Mouse (Mus musculus): ENCODE measurements around the gene Tpst1. TPM values are rescaled to one million over a fixed set of nuclear protein-coding genes. Genes with fewer than 3 reads are reported as not detected.

The Tpst1 gene
- total RNA-seq, 2 experiments from 2014 or later = 34.3 to 34.6 TPM

GRCm38 (mm10) chr5:130088008-130088407 lies 14.9 kb downstream of the Tpst1 start:
- peak in 1 of 2 experiments; percentile 37 for DNase-seq (ENCODE audit: low spot score in 2 of 2)

DNA sequence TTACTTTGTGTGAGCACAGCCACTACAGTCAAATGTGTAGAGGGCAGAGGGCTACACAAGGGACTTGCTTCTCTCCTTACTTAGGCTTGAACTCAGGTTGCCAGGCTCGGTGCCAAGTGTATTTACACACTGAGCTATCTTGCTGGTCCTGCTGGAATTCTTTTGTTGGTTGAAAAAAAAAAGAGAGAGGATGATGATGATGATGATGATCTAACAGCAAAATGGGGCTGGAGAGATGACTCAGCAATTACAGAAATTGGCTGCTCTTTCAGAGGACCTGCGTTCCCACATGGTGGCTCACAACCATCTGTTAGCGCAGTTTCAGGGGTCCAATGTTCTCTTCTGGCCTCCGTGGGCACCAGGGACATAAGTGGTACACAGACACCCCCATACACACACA lies 15.5 kb downstream of the Tpst1 start:
- DNase-seq (ENCODE audit: low spot score in 2 of 2) = no peak

GRCm38 (mm10) chr5:130089177-130089576 lies 16.1 kb downstream of the Tpst1 start:
- DNase-seq (ENCODE audit: low spot score in 2 of 2) = peak in 1 of 2 experiments; percentile 18

GRCm38 (mm10) chr5:130089626-130090393 lies 16.7 kb downstream of the Tpst1 start:
- DNase-seq (ENCODE audit: low spot score in 2 of 2) = peak; percentile 39 to 62

GRCm38 (mm10) chr5:130096754-130097153 lies 23.6 kb downstream of the Tpst1 start:
- DNase-seq (ENCODE audit: low spot score in 2 of 2) = no peak

DNA sequence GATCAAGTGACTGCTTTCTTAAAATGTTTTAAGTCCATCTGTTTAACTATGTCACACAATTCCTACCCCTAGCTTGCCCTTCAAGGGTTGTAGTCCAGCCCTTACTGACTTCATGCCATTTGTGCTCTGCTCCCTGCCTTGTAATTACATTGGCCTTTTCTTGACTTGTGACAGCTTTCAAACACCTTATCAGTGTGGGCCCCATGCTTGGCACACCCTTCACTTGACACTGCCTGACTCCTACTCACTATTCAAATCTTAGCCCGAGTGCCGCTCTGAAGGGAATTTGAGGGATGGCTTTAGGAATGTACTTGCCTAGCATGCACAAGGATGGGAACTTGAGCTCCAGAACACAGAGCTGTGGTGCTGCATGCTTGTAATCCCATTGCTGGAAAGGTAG lies 24.7 kb downstream of the Tpst1 start:
- no peak for DNase-seq (ENCODE audit: low spot score in 2 of 2)

- DNase-seq (ENCODE audit: low spot score in 2 of 2) = no peak
Measured at GRCm38 (mm10) chr5:130101724-130102123, 28.6 kb downstream of the Tpst1 start.

DNA sequence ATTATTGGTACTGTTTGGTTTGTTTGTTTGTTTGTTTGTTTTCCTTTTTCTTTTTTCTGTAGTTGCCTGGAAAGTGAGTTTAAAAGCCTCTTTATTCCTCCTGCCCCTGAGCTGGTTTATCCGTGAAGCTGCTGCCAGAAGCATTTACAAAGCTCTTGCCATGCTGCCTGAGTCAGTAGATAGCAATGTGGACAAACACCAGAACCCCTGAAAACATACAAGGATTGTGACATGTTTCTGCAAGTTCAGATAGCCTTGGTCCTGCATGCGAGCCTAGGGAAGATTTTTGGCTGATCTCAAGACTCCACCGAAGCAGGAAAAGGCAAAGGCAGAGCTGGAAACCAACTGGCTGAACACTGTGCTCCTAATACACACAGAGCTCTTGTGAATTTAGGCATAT lies 36.2 kb downstream of the Tpst1 start:
- DNase-seq (ENCODE audit: low spot score in 2 of 2) = no peak

GRCm38 (mm10) chr5:130110632-130111464 lies 37.7 kb downstream of the Tpst1 start:
- DNase-seq (ENCODE audit: low spot score in 2 of 2) = no peak

DNA sequence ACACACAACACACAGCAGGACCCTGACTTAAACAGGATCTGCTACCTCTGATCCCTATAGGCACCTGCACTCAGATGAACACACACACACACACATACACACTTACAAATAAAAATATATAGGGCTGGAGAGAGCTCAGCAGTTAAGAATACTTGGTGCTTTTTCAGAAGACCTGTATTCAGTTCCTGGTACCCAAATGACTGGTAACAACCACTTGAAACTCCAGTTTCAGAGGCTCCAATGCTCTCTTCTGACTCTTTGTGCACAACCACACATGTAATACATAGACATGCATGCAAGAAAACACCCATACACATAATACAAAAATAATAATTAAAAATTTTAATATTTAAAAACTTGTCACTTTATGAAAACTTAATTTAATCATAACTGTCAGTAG lies 39.5 kb downstream of the Tpst1 start:
- DNase-seq (ENCODE audit: low spot score in 2 of 2) = no peak

- DNase-seq (ENCODE audit: low spot score in 2 of 2) = no peak
Measured at GRCm38 (mm10) chr5:130116116-130116515, 43.0 kb downstream of the Tpst1 start.

GRCm38 (mm10) chr5:130116857-130117256 lies 43.7 kb downstream of the Tpst1 start:
- DNase-seq (ENCODE audit: low spot score in 2 of 2) = peak in 1 of 2 experiments; percentile 15

DNA sequence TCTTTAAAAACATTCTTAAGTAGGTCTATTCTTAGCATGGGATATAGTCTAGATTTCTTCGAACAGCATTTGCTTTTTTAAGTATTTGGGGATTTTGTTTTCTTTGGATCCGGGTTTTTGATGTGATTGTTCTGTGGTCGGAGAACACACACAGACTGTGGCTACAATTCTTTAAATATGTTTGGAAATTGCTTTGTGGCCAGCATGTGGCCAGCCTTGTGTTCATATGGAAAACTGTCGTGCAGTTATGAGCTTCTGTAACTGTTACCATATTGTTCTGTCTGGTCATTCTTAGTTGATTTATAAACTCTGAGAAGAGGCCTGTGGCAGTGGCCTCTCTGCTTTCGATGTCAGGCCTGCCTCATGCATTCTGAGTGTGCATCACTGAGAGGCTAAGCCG lies 44.8 kb downstream of the Tpst1 start:
- no peak for DNase-seq (ENCODE audit: low spot score in 2 of 2)

- no peak for DNase-seq (ENCODE audit: low spot score in 2 of 2)
Measured at GRCm38 (mm10) chr5:130119236-130119635, 46.1 kb downstream of the Tpst1 start.

DNA sequence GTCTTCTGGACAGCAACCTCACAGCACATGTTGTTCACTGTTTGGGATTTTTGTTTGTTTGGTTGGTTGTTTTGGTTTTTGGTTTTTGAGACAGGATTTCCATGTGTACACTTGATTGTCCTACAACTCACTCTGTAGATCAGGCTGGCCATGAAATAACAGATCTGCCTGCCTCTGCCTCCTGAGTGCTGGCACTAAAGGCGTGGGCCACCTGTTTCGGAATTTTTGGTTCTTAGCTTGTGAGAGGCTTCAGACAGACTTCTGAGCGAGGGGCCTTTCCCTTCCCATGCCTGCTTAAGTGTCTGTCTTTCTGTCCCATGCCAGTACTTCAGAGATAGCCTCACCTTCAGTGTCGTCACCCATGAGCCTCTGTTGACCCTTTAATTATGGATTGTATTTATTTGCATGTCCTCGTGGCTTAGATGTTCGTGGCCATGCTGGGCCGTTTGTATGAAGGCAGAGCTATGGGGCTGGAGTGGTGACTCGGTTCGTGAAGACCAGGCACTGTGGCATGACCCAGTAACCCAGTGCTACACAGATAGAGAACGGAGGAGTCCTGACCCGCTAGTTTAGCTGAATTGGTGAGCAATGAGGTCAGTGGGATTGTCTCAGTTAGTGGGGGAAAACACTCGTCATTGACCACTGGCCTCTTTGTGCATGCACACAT lies 47.1 kb downstream of the Tpst1 start:
- no peak for DNase-seq (ENCODE audit: low spot score in 2 of 2)

DNA sequence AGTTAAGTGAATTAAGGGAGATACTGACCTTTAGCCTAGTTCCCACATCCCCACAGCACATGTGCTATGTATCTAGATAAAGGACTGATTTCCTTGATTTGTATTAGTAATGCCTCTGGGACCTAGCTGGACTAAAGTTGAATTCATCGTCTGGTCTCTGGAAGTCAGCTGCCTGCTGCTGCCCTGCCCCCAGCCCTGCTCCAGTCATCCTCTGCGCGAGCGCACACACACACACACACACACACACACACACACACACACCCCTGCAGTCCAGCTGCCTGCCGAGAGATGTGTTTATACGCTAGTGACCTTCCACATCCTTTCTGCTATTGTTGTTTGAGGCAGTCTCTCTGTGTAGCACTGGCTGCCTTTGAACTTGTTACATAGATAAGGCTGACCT lies 47.8 kb downstream of the Tpst1 start:
- DNase-seq (ENCODE audit: low spot score in 2 of 2) = no peak

GRCm38 (mm10) chr5:130122355-130122754 lies 49.2 kb downstream of the Tpst1 start:
- no peak for DNase-seq (ENCODE audit: low spot score in 2 of 2)

- no peak for DNase-seq (ENCODE audit: low spot score in 2 of 2)
Measured at GRCm38 (mm10) chr5:130124271-130124670, 51.1 kb downstream of the Tpst1 start.

DNA sequence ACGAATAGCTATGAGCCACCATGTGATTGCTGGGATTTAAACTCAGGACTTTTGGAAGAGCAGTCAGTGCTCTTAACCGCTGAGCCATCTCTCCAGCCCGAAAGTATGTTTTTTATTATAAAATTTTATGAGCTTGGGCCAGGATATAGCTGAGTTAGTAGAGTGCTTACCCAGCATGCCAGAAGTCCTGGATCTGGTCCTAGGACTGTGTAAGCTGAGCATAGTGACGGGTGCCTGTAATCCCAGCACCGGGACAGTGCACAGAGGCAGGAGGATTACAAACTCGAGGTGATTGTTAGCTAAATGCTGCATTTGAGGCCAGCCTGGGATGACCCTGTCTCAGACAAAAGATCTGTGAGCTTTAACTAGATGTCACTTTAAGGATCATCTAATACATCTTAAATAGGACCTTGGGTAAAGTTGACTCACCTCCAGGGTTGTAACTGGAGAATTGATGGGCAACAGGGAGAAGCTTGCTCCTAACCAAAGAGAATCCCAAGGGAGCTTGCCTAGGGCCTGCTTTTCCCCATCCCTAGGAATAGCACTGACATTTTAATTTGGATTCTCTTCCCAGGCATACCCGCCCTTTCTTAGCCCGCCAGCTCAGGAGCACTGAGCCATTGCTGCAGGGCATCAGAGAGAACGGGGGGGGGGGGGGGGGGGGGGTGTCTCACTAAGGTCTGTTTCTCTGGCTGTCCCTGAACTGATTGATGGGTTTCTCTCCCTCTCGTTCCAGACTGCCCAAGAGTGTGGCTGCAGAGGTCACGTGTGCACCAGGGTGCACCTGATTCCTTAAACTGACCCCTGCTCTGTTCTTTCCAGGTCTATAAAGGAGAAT lies 55.8 kb downstream of the Tpst1 start:
- DNase-seq (ENCODE audit: low spot score in 2 of 2) = no peak

- DNase-seq (ENCODE audit: low spot score in 2 of 2) = peak in 1 of 2 experiments; percentile 18
Measured at GRCm38 (mm10) chr5:130129524-130129793, 56.3 kb downstream of the Tpst1 start.

- DNase-seq (ENCODE audit: low spot score in 2 of 2) = no peak
Measured at GRCm38 (mm10) chr5:130136597-130136996, 63.5 kb downstream of the Tpst1 start.

Measured in left cerebral cortex, adult 18-20 months (tissue).